Mouse (Mus musculus): ENCODE results near the gene Cdc42ep5. TPM values are rescaled to one million over a fixed set of nuclear protein-coding genes. Genes with fewer than 3 reads are reported as not detected.

The Cdc42ep5 gene
- polyA plus RNA-seq, 1 experiment from 2014 or later = 5.3 TPM

GRCm38 (mm10) chr7:4125306-4125705 is 39.4 kb downstream of the Cdc42ep5 start:
- H3K36me3 ChIP-seq (ENCODE audit: control insufficient read depth, insufficient read depth, low read length) = peaks cover 26% of the 10 kb centered on the region; the same call in 1 of the 2 replicates
- DNase-seq = no peak
- peaks cover 40% of the 10 kb centered on the region for H3K4me1 ChIP-seq (ENCODE audit: control insufficient read depth, insufficient read depth, low read length)
- H3K27me3 ChIP-seq (ENCODE audit: control insufficient read depth, insufficient read depth, low read length) = no peaks in the 10 kb centered on the region
- no peaks in the 10 kb centered on the region for H3K9me3 ChIP-seq (ENCODE audit: control insufficient read depth, low read length)
- H3K4me2 ChIP-seq (ENCODE audit: low read length) = peak overlapping the region; percentile 73
- 22% methylated on average over 9 of the region's 9 CpGs for WGBS
- no peak for ATAC-seq (ENCODE audit: low FRiP score, low TSS enrichment)
- peak overlapping the region; percentile 40; the same call in 1 of the 2 replicates for H3K9ac ChIP-seq (replicated peaks; ENCODE audit: low read length)
- no peak overlapping the region for H3K4me3 ChIP-seq (replicated peaks; ENCODE audit: low read depth, low read length)
- H3K27ac ChIP-seq (replicated peaks; ENCODE audit: low read depth, low read length) = peak overlapping the region; percentile 77

- Histone ChIP-seq H3K4me3 (replicated peaks; ENCODE audit: low read depth, low read length) (peak overlapping the region; percentile 20), H3K36me3 (ENCODE audit: control insufficient read depth, insufficient read depth, low read length) (peaks cover 26% of the 10 kb centered on the region; the same call in 1 of the 2 replicates), H3K9ac (replicated peaks; ENCODE audit: low read length) (peak overlapping the region; percentile 40; the same call in 1 of the 2 replicates), H3K9me3 (ENCODE audit: control insufficient read depth, low read length) (no peaks in the 10 kb centered on the region), H3K4me1 (ENCODE audit: control insufficient read depth, insufficient read depth, low read length) (peaks cover 42% of the 10 kb centered on the region), H3K4me2 (ENCODE audit: low read length) (peak overlapping the region; percentile 73), H3K27me3 (ENCODE audit: control insufficient read depth, insufficient read depth, low read length) (no peaks in the 10 kb centered on the region), H3K27ac (replicated peaks; ENCODE audit: low read depth, low read length) (peak overlapping the region; percentile 77)
- 2% methylated on average over 5 of the region's 5 CpGs for WGBS
- peak; percentile 6 for ATAC-seq (ENCODE audit: low FRiP score, low TSS enrichment)
- no peak for DNase-seq
These were observed 39.8 kb downstream of the Cdc42ep5 start for GRCm38 (mm10) chr7:4124856-4125255.

- Histone ChIP-seq H3K4me1 (ENCODE audit: control insufficient read depth, insufficient read depth, low read length) (peaks cover 42% of the 10 kb centered on the region), H3K9ac (replicated peaks; ENCODE audit: low read length) (peak overlapping the region; percentile 40; the same call in 1 of the 2 replicates), H3K4me3 (replicated peaks; ENCODE audit: low read depth, low read length) (peak overlapping the region; percentile 20), H3K27ac (replicated peaks; ENCODE audit: low read depth, low read length) (peak overlapping the region; percentile 77), H3K27me3 (ENCODE audit: control insufficient read depth, insufficient read depth, low read length) (no peaks in the 10 kb centered on the region), H3K36me3 (ENCODE audit: control insufficient read depth, insufficient read depth, low read length) (peaks cover 26% of the 10 kb centered on the region; the same call in 1 of the 2 replicates), H3K4me2 (ENCODE audit: low read length) (peak overlapping the region; percentile 73), H3K9me3 (ENCODE audit: control insufficient read depth, low read length) (no peaks in the 10 kb centered on the region)
- WGBS = under 1% methylated on average over 10 of the region's 10 CpGs
- ATAC-seq (ENCODE audit: low FRiP score, low TSS enrichment) (peak; percentile 85), DNase-seq (peak; percentile 96)
These were observed 40.3 kb downstream of the Cdc42ep5 start for GRCm38 (mm10) chr7:4124315-4124759.

GRCm38 (mm10) chr7:4123732-4124131 is 40.9 kb downstream of the Cdc42ep5 start:
- peaks cover 21% of the 10 kb centered on the region; the same call in 1 of the 2 replicates for H3K36me3 ChIP-seq (ENCODE audit: control insufficient read depth, insufficient read depth, low read length)
- no peaks in the 10 kb centered on the region for H3K9me3 ChIP-seq (ENCODE audit: control insufficient read depth, low read length)
- H3K4me1 ChIP-seq (ENCODE audit: control insufficient read depth, insufficient read depth, low read length) = peaks cover 47% of the 10 kb centered on the region
- ATAC-seq (ENCODE audit: low FRiP score, low TSS enrichment) (peak; percentile 74), DNase-seq (peak; percentile 82)
- H3K4me3 ChIP-seq (replicated peaks; ENCODE audit: low read depth, low read length) = no peak overlapping the region
- H3K9ac ChIP-seq (replicated peaks; ENCODE audit: low read length) = peak overlapping the region; percentile 4; the same call in 1 of the 2 replicates
- peak overlapping the region; percentile 77 for H3K27ac ChIP-seq (replicated peaks; ENCODE audit: low read depth, low read length)
- WGBS = 0% methylated on average over 1 of the region's 1 CpGs
- peak overlapping the region; percentile 73 for H3K4me2 ChIP-seq (ENCODE audit: low read length)
- no peaks in the 10 kb centered on the region for H3K27me3 ChIP-seq (ENCODE audit: control insufficient read depth, insufficient read depth, low read length)

- Histone ChIP-seq H3K4me1 (ENCODE audit: control insufficient read depth, insufficient read depth, low read length) (peaks cover 49% of the 10 kb centered on the region), H3K4me3 (replicated peaks; ENCODE audit: low read depth, low read length) (no peak overlapping the region; the same call in 1 of the 2 replicates), H3K27me3 (ENCODE audit: control insufficient read depth, insufficient read depth, low read length) (no peaks in the 10 kb centered on the region), H3K36me3 (ENCODE audit: control insufficient read depth, insufficient read depth, low read length) (peaks cover 13% of the 10 kb centered on the region; the same call in 1 of the 2 replicates), H3K4me2 (ENCODE audit: low read length) (peak overlapping the region; percentile 73), H3K9me3 (ENCODE audit: control insufficient read depth, low read length) (no peaks in the 10 kb centered on the region), H3K27ac (replicated peaks; ENCODE audit: low read depth, low read length) (peak overlapping the region; percentile 77), H3K9ac (replicated peaks; ENCODE audit: low read length) (peak overlapping the region; percentile 36; the same call in 1 of the 2 replicates)
- whole genome bisulfite sequencing = 80% methylated on average over 10 of the region's 10 CpGs
- ATAC-seq (ENCODE audit: low FRiP score, low TSS enrichment) = no peak
- DNase-seq = no peak
These were observed 41.9 kb downstream of the Cdc42ep5 start for GRCm38 (mm10) chr7:4122783-4123182.

- ATAC-seq (ENCODE audit: low FRiP score, low TSS enrichment) = no peak
- 40% methylated on average over 11 of the region's 11 CpGs for WGBS
- peaks cover 49% of the 10 kb centered on the region for H3K4me1 ChIP-seq (ENCODE audit: control insufficient read depth, insufficient read depth, low read length)
These were observed 42.4 kb downstream of the Cdc42ep5 start for GRCm38 (mm10) chr7:4122076-4122768.

GRCm38 (mm10) chr7:4119976-4120921 is 44.4 kb downstream of the Cdc42ep5 start:
- 7% methylated on average over 18 of the region's 19 CpGs for WGBS
- H3K27ac ChIP-seq (replicated peaks; ENCODE audit: low read depth, low read length) = peak overlapping the region; percentile 77
- H3K4me2 ChIP-seq (ENCODE audit: low read length) = peak overlapping the region; percentile 73
- H3K27me3 ChIP-seq (ENCODE audit: control insufficient read depth, insufficient read depth, low read length) = no peaks in the 10 kb centered on the region
- 0 out of 2 replicates have a peak, but pooled peaks cover 2% of the 10 kb centered on the region for H3K36me3 ChIP-seq (ENCODE audit: control insufficient read depth, insufficient read depth, low read length)
- H3K9ac ChIP-seq (replicated peaks; ENCODE audit: low read length) = peak overlapping the region; percentile 79
- H3K4me3 ChIP-seq (replicated peaks; ENCODE audit: low read depth, low read length) = peak overlapping the region; percentile 69
- 0 out of 2 replicates have a peak, but pooled peaks have one; percentile 1 for ATAC-seq (ENCODE audit: low FRiP score, low TSS enrichment)
- H3K9me3 ChIP-seq (ENCODE audit: control insufficient read depth, low read length) = no peaks in the 10 kb centered on the region
- H3K4me1 ChIP-seq (ENCODE audit: control insufficient read depth, insufficient read depth, low read length) = peaks cover 46% of the 10 kb centered on the region
- DNase-seq = peak; percentile 70

More at GRCm38 (mm10) chr7:4122076-4122768, 42.4 kb downstream of the Cdc42ep5 start:
- no peak for DNase-seq
- peak overlapping the region; percentile 73 for H3K4me2 ChIP-seq (ENCODE audit: low read length)
- H3K9ac ChIP-seq (replicated peaks; ENCODE audit: low read length) = peak overlapping the region; percentile 36; the same call in 1 of the 2 replicates
- H3K27me3 ChIP-seq (ENCODE audit: control insufficient read depth, insufficient read depth, low read length) = no peaks in the 10 kb centered on the region
- peak overlapping the region; percentile 77 for H3K27ac ChIP-seq (replicated peaks; ENCODE audit: low read depth, low read length)
- H3K4me3 ChIP-seq (replicated peaks; ENCODE audit: low read depth, low read length) = no peak overlapping the region
- H3K36me3 ChIP-seq (ENCODE audit: control insufficient read depth, insufficient read depth, low read length) = peaks cover 9% of the 10 kb centered on the region; the same call in 1 of the 2 replicates
- H3K9me3 ChIP-seq (ENCODE audit: control insufficient read depth, low read length) = no peaks in the 10 kb centered on the region

- ATAC-seq (ENCODE audit: low FRiP score, low TSS enrichment) = peak; percentile 5; the same call in 1 of the 2 replicates
- Histone ChIP-seq H3K4me1 (ENCODE audit: control insufficient read depth, insufficient read depth, low read length) (peaks cover 38% of the 10 kb centered on the region), H3K9me3 (ENCODE audit: control insufficient read depth, low read length) (no peaks in the 10 kb centered on the region), H3K4me3 (replicated peaks; ENCODE audit: low read depth, low read length) (peak within 1 kb of the TSS; percentile 69), H3K27me3 (ENCODE audit: control insufficient read depth, insufficient read depth, low read length) (no peaks in the 10 kb centered on the region), H3K27ac (replicated peaks; ENCODE audit: low read depth, low read length) (peak within 1 kb of the TSS; percentile 77), H3K9ac (replicated peaks; ENCODE audit: low read length) (peak within 1 kb of the TSS; percentile 79), H3K36me3 (ENCODE audit: control insufficient read depth, insufficient read depth, low read length) (no peaks in the 10 kb centered on the region), H3K4me2 (ENCODE audit: low read length) (peak within 1 kb of the TSS; percentile 73)
- DNase-seq = peak; percentile 83
- 0% methylated on average over 37 of the region's 37 CpGs for WGBS
These were observed 45.2 kb downstream of the Cdc42ep5 start, which contains the start of gene Ttyh1 for GRCm38 (mm10) chr7:4119344-4119902. TSS of gene Ttyh1 (plus strand) at chr7:4119408.

All from midbrain, embryonic 14.5 days (tissue).